Mouse (Mus musculus) limb, embryonic 14.5 days (tissue): Measurements from ENCODE around the gene Pknox1. TPM values are rescaled to one million over a fixed set of nuclear protein-coding genes. Genes with fewer than 3 reads are reported as not detected.

Experiments used
- ATAC-seq: fragments of 200-750 bp; cut with Nextera tagmentation; 2 replicates; pipeline ENCODE4 v1.8.0; 2017; ENCODE audit warnings: low read depth, moderate number of reproducible peaks, moderate TSS enrichment; ENCODE audit not compliant: low FRiP score
- DNase-seq: peaks from one replicate; pipeline ENCODE4 v3.0.0-alpha.2; 2015; ENCODE audit warnings: low spot score
- H3K27ac ChIP-seq: fragments of 300-500 bp; sonication (generic); replicated peaks from 2 replicates; pipeline ENCODE4 v1.5.1; 2014; ENCODE audit warnings: low read depth, mild to moderate bottlenecking, low read length, moderate library complexity, mixed read lengths
- H3K27me3 ChIP-seq: fragments of 300-500 bp; sonication (generic); 2 replicates; pipeline ENCODE4 v1.6.1; 2014; ENCODE audit warnings: low read length, mixed read lengths; ENCODE audit not compliant: control insufficient read depth, insufficient read depth
- H3K36me3 ChIP-seq: fragments of 300-500 bp; sonication (generic); 2 replicates; pipeline ENCODE4 v1.6.1; 2014; ENCODE audit warnings: mild to moderate bottlenecking, low read length, moderate library complexity, mixed read lengths; ENCODE audit not compliant: control insufficient read depth, insufficient read depth
- H3K4me1 ChIP-seq: fragments of 300-500 bp; sonication (generic); 2 replicates; pipeline ENCODE4 v1.6.1; 2014; ENCODE audit warnings: antibody characterized with exemption, low read length, mixed read lengths; ENCODE audit not compliant: control insufficient read depth, insufficient read depth
- H3K4me2 ChIP-seq: fragments of 300-500 bp; sonication (generic); replicated peaks from 2 replicates; pipeline ENCODE4 v1.6.1; 2014; ENCODE audit warnings: low read depth, mild to moderate bottlenecking, low read length, moderate library complexity; ENCODE audit not compliant: severe bottlenecking
- H3K4me3 ChIP-seq: fragments of 300-500 bp; sonication (generic); replicated peaks from 2 replicates; pipeline ENCODE4 v1.5.1; 2014; ENCODE audit warnings: low read length
- H3K9ac ChIP-seq: fragments of 300-500 bp; sonication (generic); 2 replicates; pipeline ENCODE4 v1.6.1; 2014; ENCODE audit warnings: mild to moderate bottlenecking, low read depth, low read length, moderate library complexity; ENCODE audit not compliant: severe bottlenecking
- H3K9me3 ChIP-seq: fragments of 300-500 bp; sonication (generic); 2 replicates; pipeline ENCODE4 v1.6.1; 2016; ENCODE audit warnings: low read length; ENCODE audit not compliant: control insufficient read depth
- POLR2A ChIP-seq: fragments of 200-500 bp; IDR thresholded peaks from 2 replicates; pipeline ENCODE4 v1.8.0; 2012; ENCODE audit warnings: inconsistent platforms, mild to moderate bottlenecking, moderate library complexity, borderline replicate concordance; ENCODE audit not compliant: insufficient read depth, insufficient read length; ENCODE audit errors: extremely low read depth
- WGBS: fragments of 180-500 bp; shearing (Covaris S2); extraction: QIAGEN DNeasy Blood & Tissue Kit; methylation state at CpG from one replicate; pipeline ENCODE4 v1.1.7; 2014; 5-methylcytosine and 5-hydroxymethylcytosine counted together
- polyA plus RNA-seq, 2 experiments: library from polyadenylated mRNA; depleted of rRNA in 1 of 2; stranded (reverse) in 1 of 2; unstranded in 1 of 2; fragments of >200 nt; fragmentation: Nextera tagmentation in 1 of 2; extraction: Ambion mirVana in 1 of 2; gene quantifications; 2 replicates each; pipeline versions ENCODE4 v1.2.1 to v1.2.3; 2012 to 2014

Pknox1 gene
- polyA plus RNA-seq, 2 experiments = 30.1 to 35.8 TPM

GRCm38 (mm10) chr17:31613086-31613755 lies 48.7 kb downstream of the Pknox1 start:
- no peaks in the 10 kb centered on the region for H3K4me1 ChIP-seq
- H3K27ac ChIP-seq = no peak overlapping the region
- no peaks in the 10 kb centered on the region for H3K9me3 ChIP-seq
- no peaks in the 10 kb centered on the region for H3K27me3 ChIP-seq
- peak; percentile 68; the same call in 1 of the 2 replicates for ATAC-seq
- H3K4me3 ChIP-seq = no peak overlapping the region
- TF ChIP-seq POLR2A = no peak
- DNase-seq = no peak
- 83% methylated on average over 4 of the region's 4 CpGs for WGBS
- H3K4me2 ChIP-seq = no peak overlapping the region
- no peak overlapping the region for H3K9ac ChIP-seq
- H3K36me3 ChIP-seq = no peaks in the 10 kb centered on the region

GRCm38 (mm10) chr17:31623101-31623500 lies 58.6 kb downstream of the Pknox1 start:
- TF ChIP-seq POLR2A = no peak
- Histone ChIP-seq H3K36me3 (no peaks in the 10 kb centered on the region), H3K4me1 (no peaks in the 10 kb centered on the region), H3K4me2 (no peak overlapping the region), H3K9me3 (no peaks in the 10 kb centered on the region; the same call in 1 of the 2 replicates), H3K27ac (no peak overlapping the region), H3K4me3 (no peak overlapping the region), H3K9ac (no peak overlapping the region), H3K27me3 (no peaks in the 10 kb centered on the region)
- ATAC-seq = no peak
- 73% methylated on average over 4 of the region's 4 CpGs for WGBS
- DNase-seq = no peak

DNA sequence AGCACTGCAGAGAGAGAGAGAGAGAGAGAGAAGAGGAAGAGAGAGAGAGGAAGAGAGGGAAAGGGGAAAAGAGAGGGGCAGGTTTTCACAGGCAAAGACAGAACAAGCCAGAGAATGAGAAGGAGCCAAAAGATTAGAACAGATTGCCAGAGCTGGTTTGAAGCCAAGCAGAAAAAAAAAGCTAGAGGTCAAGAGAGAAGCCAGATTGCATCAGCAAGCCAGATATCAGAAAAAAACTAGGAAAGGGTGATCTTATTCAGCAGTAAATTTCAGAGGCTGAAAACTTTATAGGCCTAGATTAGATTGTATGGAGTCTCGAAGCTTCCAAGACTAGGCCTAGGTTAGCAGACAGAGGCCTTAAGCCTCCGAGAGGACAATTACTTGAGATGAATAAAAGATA lies 63.4 kb downstream of the Pknox1 start:
- DNase-seq = no peak
- Histone ChIP-seq H3K4me3 (no peak overlapping the region), H3K9me3 (no peaks in the 10 kb centered on the region; the same call in 1 of the 2 replicates), H3K27ac (no peak overlapping the region), H3K4me1 (no peaks in the 10 kb centered on the region), H3K36me3 (no peaks in the 10 kb centered on the region), H3K9ac (no peak overlapping the region), H3K4me2 (no peak overlapping the region), H3K27me3 (no peaks in the 10 kb centered on the region)
- WGBS = 98% methylated on average over 2 of the region's 2 CpGs
- no peak for TF ChIP-seq POLR2A
- no peak for ATAC-seq

- H3K4me3 ChIP-seq = no peak overlapping the region
- no peak for TF ChIP-seq POLR2A
- WGBS = 83% methylated on average over 10 of the region's 10 CpGs
- no peaks in the 10 kb centered on the region for H3K36me3 ChIP-seq
- H3K4me2 ChIP-seq = no peak overlapping the region
- H3K27ac ChIP-seq = no peak overlapping the region
- H3K27me3 ChIP-seq = peaks cover 12% of the 10 kb centered on the region
- H3K4me1 ChIP-seq = peaks cover 1% of the 10 kb centered on the region
- ATAC-seq = no peak
- no peak for DNase-seq
- no peaks in the 10 kb centered on the region for H3K9me3 ChIP-seq
- no peak overlapping the region for H3K9ac ChIP-seq
Observed at GRCm38 (mm10) chr17:31631081-31631800, 66.7 kb downstream of the Pknox1 start.

- no peak for DNase-seq
- Histone ChIP-seq H3K4me1 (peaks cover 8% of the 10 kb centered on the region), H3K27me3 (peaks cover 17% of the 10 kb centered on the region), H3K9ac (no peak overlapping the region), H3K27ac (no peak overlapping the region), H3K36me3 (no peaks in the 10 kb centered on the region), H3K4me2 (no peak overlapping the region), H3K9me3 (no peaks in the 10 kb centered on the region), H3K4me3 (no peak overlapping the region)
- ATAC-seq = no peak
- 80% methylated on average over 6 of the region's 6 CpGs for WGBS
- TF ChIP-seq POLR2A = no peak
Observed at GRCm38 (mm10) chr17:31633007-31633406, 68.5 kb downstream of the Pknox1 start.
